Mouse (Mus musculus) intestine, embryonic 14.5 days (tissue): Measurements from ENCODE around the gene Ralgps1. TPM values are rescaled to one million over a fixed set of nuclear protein-coding genes. Genes with fewer than 3 reads are reported as not detected.
A peak's percentile ranks its signal among the peaks of the same experiment; 100 is the strongest.

Source experiments
- ATAC-seq: fragments of 200-750 bp; cut with Nextera tagmentation; replicated peaks from 2 replicates; pipeline ENCODE4 v1.8.0; 2017; ENCODE audit warnings: low read depth, moderate number of reproducible peaks, moderate TSS enrichment, moderate library complexity; ENCODE audit not compliant: low FRiP score, low TSS enrichment
- DNase-seq: peaks from one replicate; pipeline ENCODE4 v3.0.0-alpha.2; 2018; ENCODE audit warnings: low spot score
- H3K27ac ChIP-seq: fragments of 300-500 bp; sonication (generic); 2 replicates; pipeline ENCODE4 v1.5.1; 2014; ENCODE audit warnings: low read depth, mild to moderate bottlenecking, control low read depth
- H3K27me3 ChIP-seq: fragments of 300-500 bp; sonication (generic); replicated peaks from 2 replicates; pipeline ENCODE4 v1.6.1; 2014; ENCODE audit warnings: low read length, control low read depth; ENCODE audit not compliant: control insufficient read depth, insufficient read depth
- H3K36me3 ChIP-seq: fragments of 300-500 bp; sonication (generic); 2 replicates; pipeline ENCODE4 v1.6.1; 2014; ENCODE audit warnings: low read length, control low read depth; ENCODE audit not compliant: control insufficient read depth, insufficient read depth
- H3K4me1 ChIP-seq: fragments of 300-500 bp; sonication (generic); replicated peaks from 2 replicates; pipeline ENCODE4 v1.6.1; 2014; ENCODE audit warnings: low read length, control low read depth, mixed read lengths; ENCODE audit not compliant: control insufficient read depth, insufficient read depth
- H3K4me2 ChIP-seq: fragments of 300-500 bp; sonication (generic); 2 replicates; pipeline ENCODE4 v1.6.1; 2014; ENCODE audit warnings: low read length
- H3K4me3 ChIP-seq: fragments of 300-500 bp; sonication (generic); 2 replicates; pipeline ENCODE4 v1.5.1; 2014; ENCODE audit warnings: low read depth, low read length, control low read depth, mixed read lengths
- H3K9ac ChIP-seq: fragments of 300-500 bp; sonication (generic); 2 replicates; pipeline ENCODE4 v1.6.1; 2014; ENCODE audit warnings: mild to moderate bottlenecking, low read length
- H3K9me3 ChIP-seq: fragments of 300-500 bp; sonication (generic); 2 replicates; pipeline ENCODE4 v1.6.1; 2016; ENCODE audit warnings: low read length, control low read depth; ENCODE audit not compliant: control insufficient read depth
- WGBS: fragments of 180-500 bp; shearing (Covaris S2); extraction: QIAGEN DNeasy Blood & Tissue Kit; methylation state at CpG from one replicate; pipeline ENCODE4 v1.1.7; 2014; 5-methylcytosine and 5-hydroxymethylcytosine counted together
- polyA plus RNA-seq: library from polyadenylated mRNA; unstranded; fragments of >200 nt; fragmentation: Nextera tagmentation; extraction: Ambion mirVana; gene quantifications from 2 replicates; pipeline ENCODE4 v1.2.1, GENCODE M21; 2014

Ralgps1 gene
- polyA plus RNA-seq = 7.3 and 8.1 TPM in 2 replicates

DNA sequence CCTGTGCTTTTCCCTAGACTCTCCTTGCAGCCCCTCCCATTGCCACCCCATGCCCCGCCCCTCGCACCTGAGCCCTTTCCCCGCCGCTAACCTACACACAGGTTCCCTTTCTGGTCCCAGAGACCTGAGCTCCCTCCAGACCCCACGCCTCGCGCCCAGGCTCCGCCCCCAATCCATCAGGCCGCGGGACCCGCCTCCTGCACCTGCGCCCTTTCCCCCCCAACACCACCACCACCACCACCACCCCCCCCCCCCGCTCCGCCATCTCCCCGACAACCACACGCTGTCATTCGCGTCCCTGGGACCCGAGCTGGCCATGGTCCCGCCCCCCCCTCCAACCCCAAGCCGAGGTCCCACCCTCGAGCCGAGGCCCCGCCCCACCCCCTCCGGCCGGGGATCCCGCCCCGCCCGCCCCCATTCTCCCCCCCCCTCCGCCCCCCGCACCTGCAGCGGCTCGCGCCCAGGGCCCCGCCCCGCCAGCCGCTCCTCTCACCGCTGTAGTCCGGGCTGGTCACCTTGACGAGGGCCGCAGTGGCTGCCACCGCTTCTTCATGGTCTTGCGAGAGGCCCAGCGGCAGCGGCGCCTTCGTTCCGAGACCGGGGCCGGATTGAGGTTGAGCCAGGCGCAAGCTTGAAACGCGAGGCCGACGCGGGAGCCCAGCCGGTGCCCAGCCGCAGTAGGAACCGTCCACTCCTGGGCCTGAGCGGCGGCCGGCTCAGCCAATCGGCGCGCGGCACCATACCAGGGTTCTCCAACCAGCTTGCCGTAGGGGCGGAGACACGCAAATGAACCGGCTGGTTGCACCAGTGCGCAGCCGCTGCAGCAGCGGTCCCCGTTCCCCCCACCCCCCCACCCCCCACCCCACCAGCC is at the start of gene Ralgps1:
Ralgps1 (minus strand) TSS at position 710 of the 871 bp plus-strand sequence.
- no peaks in the 10 kb centered on the region for H3K36me3 ChIP-seq
- no peaks in the 10 kb centered on the region for H3K9me3 ChIP-seq
- H3K27me3 ChIP-seq = no peaks in the 10 kb centered on the region
- WGBS = under 1% methylated on average over 57 of the region's 74 CpGs
- peak within 1 kb of the TSS; percentile 87 for H3K27ac ChIP-seq
- peak within 1 kb of the TSS; percentile 57 for H3K4me2 ChIP-seq
- peak within 1 kb of the TSS; percentile 56 for H3K9ac ChIP-seq
- peak within 1 kb of the TSS; percentile 67 for H3K4me3 ChIP-seq
- peak; percentile 94 for DNase-seq
- peaks cover 11% of the 10 kb centered on the region for H3K4me1 ChIP-seq
- ATAC-seq = peak; percentile 96

DNA sequence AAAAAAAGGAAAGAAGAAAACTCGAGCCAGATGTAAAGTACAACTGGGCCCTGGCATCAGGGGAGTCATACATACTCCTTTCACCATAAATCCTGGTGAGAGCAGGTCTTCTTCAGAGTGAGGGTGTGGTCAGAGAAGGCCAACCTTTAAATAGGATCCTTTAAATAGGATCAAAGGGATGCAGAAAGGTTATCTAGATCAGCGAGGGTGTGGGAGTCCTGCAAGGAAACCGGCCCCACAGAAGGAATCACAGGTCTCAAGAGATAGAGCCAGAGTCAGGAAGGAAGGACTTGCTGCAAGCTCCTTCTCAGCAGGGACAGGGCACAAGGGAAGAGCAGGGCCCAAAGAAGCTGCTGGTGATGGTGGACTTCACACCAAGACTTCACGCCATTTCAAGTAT is 46.2 kb upstream of the Ralgps1 start:
- Histone ChIP-seq H3K4me3 (no peak overlapping the region), H3K4me2 (no peak overlapping the region), H3K36me3 (peaks cover 36% of the 10 kb centered on the region; the same call in 1 of the 2 replicates), H3K27ac (no peak overlapping the region), H3K9ac (no peak overlapping the region), H3K4me1 (no peaks in the 10 kb centered on the region), H3K27me3 (no peaks in the 10 kb centered on the region), H3K9me3 (no peaks in the 10 kb centered on the region)
- ATAC-seq (no peak), DNase-seq (no peak)
- 66% methylated on average over 4 of the region's 4 CpGs for WGBS

DNA sequence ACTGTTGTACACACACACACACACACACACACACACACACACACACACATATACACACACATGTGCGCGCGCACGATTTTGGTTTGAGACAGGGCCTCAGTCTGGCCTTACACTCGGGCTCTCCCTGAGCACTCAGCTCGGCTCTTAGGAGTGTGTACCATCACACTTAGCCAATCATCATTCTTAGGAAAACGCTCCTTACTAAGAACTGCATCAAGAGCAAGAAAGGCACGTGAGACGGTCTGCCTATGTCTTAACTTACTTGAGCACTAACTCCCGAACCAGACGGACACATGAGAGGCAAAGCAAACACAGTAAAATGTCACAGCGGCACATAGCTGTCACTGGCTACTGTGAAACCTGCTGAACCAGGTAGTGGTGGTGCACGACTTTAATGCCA is 42.7 kb upstream of the Ralgps1 start:
- H3K4me2 ChIP-seq = no peak overlapping the region
- peaks cover 57% of the 10 kb centered on the region for H3K36me3 ChIP-seq
- no peaks in the 10 kb centered on the region for H3K4me1 ChIP-seq
- no peaks in the 10 kb centered on the region for H3K27me3 ChIP-seq
- no peak overlapping the region for H3K27ac ChIP-seq
- 82% methylated on average over 13 of the region's 13 CpGs for WGBS
- no peak overlapping the region for H3K9ac ChIP-seq
- ATAC-seq = no peak
- no peak overlapping the region for H3K4me3 ChIP-seq
- DNase-seq = no peak
- no peaks in the 10 kb centered on the region for H3K9me3 ChIP-seq

DNA sequence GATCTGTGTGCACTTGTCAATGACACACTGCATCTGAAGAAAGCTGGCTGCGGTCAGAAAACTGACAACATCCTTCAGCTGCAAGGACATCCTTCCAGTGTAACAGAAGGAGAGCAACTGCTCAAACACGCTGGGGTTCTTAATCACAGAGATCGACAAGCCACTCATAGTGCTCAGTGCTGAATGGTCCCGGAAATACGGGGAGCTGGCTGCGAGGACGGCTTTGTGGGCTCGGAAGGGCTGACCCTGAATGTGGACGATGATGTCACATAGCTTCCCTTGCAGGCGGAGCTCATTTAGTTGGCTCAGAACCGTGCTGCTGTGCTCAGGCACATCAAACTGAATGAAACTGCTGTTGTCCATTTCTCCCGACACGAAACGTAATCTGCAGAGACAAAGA is 40.8 kb upstream of the Ralgps1 start:
- peaks cover 63% of the 10 kb centered on the region for H3K36me3 ChIP-seq
- H3K4me1 ChIP-seq = no peaks in the 10 kb centered on the region
- no peak overlapping the region for H3K27ac ChIP-seq
- DNase-seq (no peak), ATAC-seq (0 out of 2 replicates have a peak, but pooled peaks have one; percentile 32)
- 81% methylated on average over 14 of the region's 14 CpGs for WGBS
- no peak overlapping the region for H3K9ac ChIP-seq
- no peak overlapping the region for H3K4me3 ChIP-seq
- H3K4me2 ChIP-seq = no peak overlapping the region
- H3K9me3 ChIP-seq = no peaks in the 10 kb centered on the region
- no peaks in the 10 kb centered on the region for H3K27me3 ChIP-seq

DNA sequence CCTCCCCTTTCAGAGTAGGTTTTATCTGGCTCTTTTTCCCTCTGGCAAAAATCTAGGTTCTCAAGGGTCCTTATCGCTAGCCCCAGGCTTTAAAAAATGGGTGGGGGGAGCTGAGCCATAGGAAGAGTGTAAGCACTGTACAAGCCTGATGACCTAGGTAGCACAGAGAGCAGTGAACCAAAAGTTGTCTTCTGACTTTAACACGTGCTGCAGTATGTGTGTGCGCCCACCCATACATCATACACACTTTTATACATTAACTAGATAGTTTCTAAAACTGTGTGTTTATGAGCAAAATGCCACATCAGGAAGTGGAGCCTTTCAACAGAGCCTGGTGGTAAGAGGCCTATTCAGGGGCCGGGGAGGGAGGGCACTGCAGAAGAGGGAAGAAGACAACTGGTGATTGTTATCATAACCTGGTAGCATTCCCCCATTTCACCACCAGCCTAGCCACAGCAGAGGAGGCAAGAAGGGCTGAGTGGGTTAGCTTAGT is 32.3 kb upstream of the Ralgps1 start:
- WGBS = 68% methylated on average over 4 of the region's 4 CpGs
- Histone ChIP-seq H3K9ac (no peak overlapping the region), H3K27ac (no peak overlapping the region), H3K27me3 (no peaks in the 10 kb centered on the region), H3K36me3 (0 out of 2 replicates have a peak, but pooled peaks cover 10% of the 10 kb centered on the region), H3K4me1 (no peaks in the 10 kb centered on the region), H3K4me3 (no peak overlapping the region), H3K4me2 (no peak overlapping the region), H3K9me3 (no peaks in the 10 kb centered on the region)
- ATAC-seq = no peak
- no peak for DNase-seq

DNA sequence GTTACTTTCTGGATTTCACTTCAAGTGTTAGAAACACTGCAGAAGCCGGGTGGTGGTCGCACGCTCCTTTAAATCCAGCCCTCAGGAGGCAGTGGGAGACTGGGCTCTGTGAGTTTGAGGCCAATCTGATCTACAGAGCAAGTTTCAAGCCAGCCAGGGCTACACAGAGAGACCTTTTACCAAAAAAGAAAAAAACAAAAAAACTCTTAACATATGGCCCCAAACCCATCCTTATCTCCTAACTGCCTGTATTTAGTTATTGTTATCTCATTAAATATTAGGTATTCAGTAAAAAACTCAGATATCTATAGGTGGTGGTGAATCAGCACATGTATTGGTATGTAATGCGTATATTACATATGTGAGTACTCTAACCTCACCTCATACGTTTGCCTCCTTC is 31.4 kb upstream of the Ralgps1 start:
- ATAC-seq = no peak
- Histone ChIP-seq H3K9ac (no peak overlapping the region), H3K9me3 (no peaks in the 10 kb centered on the region), H3K27ac (no peak overlapping the region), H3K4me2 (no peak overlapping the region), H3K4me1 (no peaks in the 10 kb centered on the region), H3K27me3 (no peaks in the 10 kb centered on the region), H3K4me3 (no peak overlapping the region), H3K36me3 (0 out of 2 replicates have a peak, but pooled peaks cover 4% of the 10 kb centered on the region)
- 62% methylated on average over 5 of the region's 5 CpGs for WGBS
- DNase-seq = no peak

DNA sequence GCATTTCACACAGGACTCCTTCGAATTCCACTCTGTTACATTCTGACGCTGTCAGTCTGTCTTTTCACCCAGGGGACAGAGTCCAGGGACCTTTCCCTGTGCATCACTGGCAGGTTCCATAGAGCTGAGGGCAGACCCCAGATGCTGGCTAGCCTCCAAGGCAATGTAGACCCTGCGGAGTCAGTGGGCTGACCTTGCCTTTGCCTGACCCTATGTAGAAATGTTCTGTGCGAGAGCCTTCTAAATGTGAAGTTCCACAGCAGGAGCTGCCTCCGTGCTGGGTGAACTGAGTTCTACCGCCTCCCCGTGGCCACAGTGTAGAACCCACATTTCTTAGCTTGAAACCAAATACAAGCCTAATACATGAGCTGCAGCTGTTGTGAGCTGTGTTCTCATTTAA is 30.9 kb upstream of the Ralgps1 start:
- Histone ChIP-seq H3K4me1 (no peaks in the 10 kb centered on the region), H3K9ac (no peak overlapping the region), H3K4me3 (no peak overlapping the region), H3K27ac (no peak overlapping the region), H3K9me3 (no peaks in the 10 kb centered on the region), H3K27me3 (no peaks in the 10 kb centered on the region), H3K36me3 (0 out of 2 replicates have a peak, but pooled peaks cover 4% of the 10 kb centered on the region), H3K4me2 (no peak overlapping the region)
- 32% methylated on average over 7 of the region's 7 CpGs for WGBS
- DNase-seq = peak; percentile 74
- no peak for ATAC-seq

DNA sequence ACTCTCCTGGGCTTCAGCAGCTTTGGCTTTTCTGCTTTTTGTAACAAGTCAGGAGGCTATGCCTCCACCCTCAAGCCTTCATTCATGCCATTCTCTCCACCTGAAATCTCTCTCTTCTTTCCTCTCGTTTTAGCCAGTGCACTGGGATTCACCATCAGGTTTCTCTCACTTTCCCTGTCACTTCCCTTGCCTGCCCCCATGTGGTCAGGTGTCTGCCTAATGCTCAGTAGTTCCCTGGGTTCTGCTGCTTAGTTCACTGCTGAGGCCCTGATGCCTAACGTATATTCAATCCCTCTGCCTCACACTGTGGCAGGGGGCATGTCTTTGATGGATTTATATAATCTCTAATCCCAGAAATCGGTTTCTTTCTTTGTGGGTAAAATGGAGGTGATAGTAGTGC is 29.9 kb upstream of the Ralgps1 start:
- ATAC-seq = no peak
- 0 out of 2 replicates have a peak, but pooled peaks cover under 1% of the 10 kb centered on the region for H3K36me3 ChIP-seq
- H3K9me3 ChIP-seq = no peaks in the 10 kb centered on the region
- H3K27ac ChIP-seq = no peak overlapping the region
- no peak overlapping the region for H3K9ac ChIP-seq
- H3K4me3 ChIP-seq = no peak overlapping the region
- H3K4me1 ChIP-seq = no peaks in the 10 kb centered on the region
- WGBS = 36% methylated on average over 3 of the region's 3 CpGs
- H3K27me3 ChIP-seq = no peaks in the 10 kb centered on the region
- DNase-seq = no peak
- H3K4me2 ChIP-seq = no peak overlapping the region
